Mouse (Mus musculus) left cerebral cortex, adult 8-10 months (tissue): ENCODE results near the gene Actrt1. TPM values are rescaled to one million over a fixed set of nuclear protein-coding genes. Genes with fewer than 3 reads are reported as not detected.

Source experiments
- DNase-seq, 2 experiments: peaks; one replicate each; pipeline ENCODE4 v3.0.0; 2022; ENCODE audit warnings: low spot score in 2 of 2
- total RNA-seq, 4 experiments: library from RNA; stranded (reverse); gene quantifications; 2 replicates each; pipeline ENCODE4 v1.2.4; 2022

The Actrt1 gene
- total RNA-seq, result not detected

DNA sequence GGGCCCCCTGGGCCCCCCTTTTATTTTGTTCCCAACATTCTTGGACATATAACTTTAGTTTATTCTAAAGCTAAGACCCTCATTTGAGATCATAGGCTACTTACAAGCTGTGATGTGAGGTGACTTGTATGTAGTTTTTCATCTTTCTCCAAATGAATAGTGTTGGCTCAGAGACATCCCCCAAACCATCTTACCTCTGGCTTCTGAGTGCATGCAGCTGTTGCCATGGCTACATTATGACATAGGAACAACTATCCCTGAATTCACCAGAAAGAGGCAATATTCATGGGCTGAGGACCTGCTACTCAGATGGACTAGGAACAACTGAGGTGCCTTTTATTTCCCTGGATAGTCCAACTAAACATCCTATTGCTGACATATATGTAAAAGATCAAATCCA lies at the start of gene Actrt1:
TSS of gene Actrt1 (plus strand) at position 301 of the 400 bp plus-strand sequence.
- no peak for DNase-seq

DNA sequence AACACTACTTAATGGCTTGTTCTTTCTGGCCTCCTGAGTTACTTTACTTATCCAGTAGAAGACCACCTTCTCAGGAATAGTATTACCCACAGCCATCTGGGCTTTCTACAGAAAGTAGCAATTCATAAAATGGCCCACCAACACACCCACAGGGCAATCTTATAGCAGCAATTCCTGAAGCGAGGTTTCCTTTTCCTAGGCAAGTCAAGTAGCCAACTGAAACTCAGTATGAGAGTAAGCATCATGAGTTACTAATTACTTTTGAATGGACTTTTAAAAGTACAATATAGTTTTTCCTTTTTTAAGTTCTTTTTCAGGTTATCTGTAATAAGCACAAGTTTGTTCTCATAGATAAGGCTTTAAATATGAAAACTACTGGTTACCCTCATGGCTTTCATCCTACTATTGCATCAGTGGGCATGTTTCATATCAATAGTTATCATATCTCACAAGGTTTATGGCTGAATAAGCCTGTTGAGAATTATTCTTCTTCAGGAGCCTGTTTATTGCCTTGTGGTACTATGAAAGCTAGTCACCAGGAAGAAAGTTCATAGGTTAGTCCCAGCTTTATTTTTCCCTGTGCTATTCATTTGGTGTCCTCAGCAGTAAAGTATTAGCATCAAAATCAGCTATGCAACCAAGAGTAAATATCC lies 2.8 kb downstream of the Actrt1 start:
- DNase-seq, result no peak
